8 mouse cellular contexts compared by ENCODE assay signal in genomic region chr10:115586246-115587231, GRCm38 (mm10). TPM values are rescaled to one million over a fixed set of nuclear protein-coding genes. Genes with fewer than 3 reads are reported as not detected.
DNase-seq lines count a peak whose midpoint lies in the region; ATAC-seq lines count a peak whose summit lies in the region.

No protein-coding gene starts in this region.

- peaks cover 32% of the 10 kb centered on the region for H3K4me1 ChIP-seq in heart, embryonic 12.5 days (replicated peaks)
- H3K4me1 ChIP-seq in embryonic facial prominence, embryonic 10.5 days = peaks cover 37% of the 10 kb centered on the region
- H3K4me1 ChIP-seq in intestine, embryonic 15.5 days (replicated peaks) = peaks cover 12% of the 10 kb centered on the region
- H3K4me1 ChIP-seq in megakaryocyte, embryonic 14.5 days = peaks cover 21% of the 10 kb centered on the region

- H3K9ac ChIP-seq in heart, embryonic 12.5 days = peak overlapping the region; percentile 56
- H3K9ac ChIP-seq in intestine, embryonic 15.5 days = peak overlapping the region; percentile 31; the same call in 1 of the 2 replicates

- H3K4me3 ChIP-seq in heart, embryonic 12.5 days = peak overlapping the region; percentile 54
- H3K4me3 ChIP-seq in embryonic facial prominence, embryonic 10.5 days = peak overlapping the region; percentile 72
- peak overlapping the region; percentile 54 for H3K4me3 ChIP-seq in intestine, embryonic 15.5 days (replicated peaks)
- peak overlapping the region; percentile 71 for H3K4me3 ChIP-seq in megakaryocyte, embryonic 14.5 days (replicated peaks)

- H3K36me3 ChIP-seq in heart, embryonic 12.5 days = no peaks in the 10 kb centered on the region
- no peaks in the 10 kb centered on the region for H3K36me3 ChIP-seq in embryonic facial prominence, embryonic 10.5 days (replicated peaks)
- no peaks in the 10 kb centered on the region for H3K36me3 ChIP-seq in intestine, embryonic 15.5 days
- no peaks in the 10 kb centered on the region for H3K36me3 ChIP-seq in megakaryocyte, embryonic 14.5 days (replicated peaks; ENCODE audit: low read length)

- peaks cover 59% of the 10 kb centered on the region for H3K27me3 ChIP-seq in heart, embryonic 12.5 days (replicated peaks)
- H3K27me3 ChIP-seq in embryonic facial prominence, embryonic 10.5 days (replicated peaks; ENCODE audit: low read depth, poor library complexity, severe bottlenecking) = peaks cover 87% of the 10 kb centered on the region
- H3K27me3 ChIP-seq in intestine, embryonic 15.5 days (replicated peaks) = peaks cover 18% of the 10 kb centered on the region; the same call in 1 of the 2 replicates
- H3K27me3 ChIP-seq in megakaryocyte, embryonic 14.5 days (replicated peaks) = peaks cover 58% of the 10 kb centered on the region

- peak overlapping the region; percentile 99 for H3K4me2 ChIP-seq in heart, embryonic 12.5 days
- H3K4me2 ChIP-seq in intestine, embryonic 15.5 days (replicated peaks) = peak overlapping the region; percentile 97

- under 1% methylated on average over 41 of the region's 41 CpGs for WGBS in heart, embryonic 12.5 days
- under 1% methylated on average over 41 of the region's 41 CpGs for WGBS in embryonic facial prominence, embryonic 10.5 days
- under 1% methylated on average over 41 of the region's 41 CpGs for WGBS in intestine, embryonic 15.5 days

- H3K9me3 ChIP-seq in heart, embryonic 12.5 days (replicated peaks) = no peaks in the 10 kb centered on the region
- no peaks in the 10 kb centered on the region for H3K9me3 ChIP-seq in embryonic facial prominence, embryonic 10.5 days
- H3K9me3 ChIP-seq in intestine, embryonic 15.5 days = no peaks in the 10 kb centered on the region
- H3K9me3 ChIP-seq in megakaryocyte, embryonic 14.5 days = no peaks in the 10 kb centered on the region

- peak; percentile 48 for ATAC-seq in heart, embryonic 12.5 days (ENCODE audit: insufficient number of reproducible peaks, low FRiP score)
- ATAC-seq in intestine, embryonic 15.5 days = peak; percentile 87

- no peak overlapping the region for H3K27ac ChIP-seq in heart, embryonic 12.5 days (ENCODE audit: poor library complexity, severe bottlenecking)
- H3K27ac ChIP-seq in embryonic facial prominence, embryonic 10.5 days (replicated peaks) = peak overlapping the region; percentile 72
- no peak overlapping the region for H3K27ac ChIP-seq in intestine, embryonic 15.5 days

- DNase-seq in heart, adult 18-20 months = no peak
- peak; percentile 43 for DNase-seq in R1 (ENCODE audit: low read depth, low spot score)
- peak; percentile 66 for DNase-seq in embryonic facial prominence, embryonic 10.5 days (ENCODE audit: low spot score)
- DNase-seq in testis, postnatal 14 days (ENCODE audit: low spot score) = peak; percentile 83
- no peak for DNase-seq in frontal cortex, adult 2 months (ENCODE audit: extremely low spot score in 1 of 2, low spot score in 1 of 2)

RNA-seq across cellular contexts. Expression of gene Lgr5, which starts 1.0 kb away (rescaled TPM):
- polyA plus RNA-seq in heart, embryonic 12.5 days (2016; fragmentation: Nextera tagmentation; extraction: Ambion mirVana) = 0.59 and 0.65 TPM in 2 replicates
- under 1 TPM; 0.08 to 0.20 TPM for total RNA-seq in heart, adult 18-20 months (2021)
- polyA plus RNA-seq in embryonic facial prominence, embryonic 10.5 days (2016; fragmentation: Nextera tagmentation; extraction: Ambion mirVana) = 5.2 and 7.1 TPM in 2 replicates
- polyA plus RNA-seq in intestine, embryonic 15.5 days (2015; fragmentation: Nextera tagmentation; extraction: Ambion mirVana) = 5.3 TPM in 2 replicates
- polyA plus RNA-seq in megakaryocyte, embryonic 14.5 days (2012; ENCODE audit: insufficient read depth, low replicate concordance) = not detected in 2 replicates
- 41.2 and 43.5 TPM in 2 replicates for polyA plus RNA-seq in frontal cortex, adult 2 months (2012; rRNA removed)

RNA-seq across cellular contexts. Expression of gene A930009A15Rik, which starts 16.8 kb away (rescaled TPM):
- polyA plus RNA-seq in heart, embryonic 12.5 days (2016; fragmentation: Nextera tagmentation; extraction: Ambion mirVana) = not detected in 2 replicates
- not detected for total RNA-seq in heart, adult 18-20 months (2021)
- polyA plus RNA-seq in embryonic facial prominence, embryonic 10.5 days (2016; fragmentation: Nextera tagmentation; extraction: Ambion mirVana) = not detected in 2 replicates
- polyA plus RNA-seq in intestine, embryonic 15.5 days (2015; fragmentation: Nextera tagmentation; extraction: Ambion mirVana) = not detected in 2 replicates
- polyA plus RNA-seq in megakaryocyte, embryonic 14.5 days (2012; ENCODE audit: insufficient read depth, low replicate concordance) = not detected in 2 replicates
- polyA plus RNA-seq in frontal cortex, adult 2 months (2012; rRNA removed) = 0.86 and 0.90 TPM in 2 replicates

Comparison
In these comparisons a context has a peak if more than half of its experiments do, and no peak if none do; other contexts are left out.
1. DNase-seq: peak in R1 (single experiment), embryonic facial prominence, embryonic 10.5 days (single experiment) and testis, postnatal 14 days (single experiment); none in heart, adult 18-20 months (0 of 2) and frontal cortex, adult 2 months (0 of 2).
2. Peak in every context shown above with its lines, with median percentiles within 50 percentile points of each other: H3K4me3 ChIP-seq.